Mouse (Mus musculus) heart, adult 9 months (tissue): ENCODE data around the gene Gm45717.

Experiments
- DNase-seq, 2 experiments: peaks; one replicate each; pipeline ENCODE4 v3.0.0; 2022; ENCODE audit warnings: low spot score in 2 of 2

Gm45717 gene

DNA sequence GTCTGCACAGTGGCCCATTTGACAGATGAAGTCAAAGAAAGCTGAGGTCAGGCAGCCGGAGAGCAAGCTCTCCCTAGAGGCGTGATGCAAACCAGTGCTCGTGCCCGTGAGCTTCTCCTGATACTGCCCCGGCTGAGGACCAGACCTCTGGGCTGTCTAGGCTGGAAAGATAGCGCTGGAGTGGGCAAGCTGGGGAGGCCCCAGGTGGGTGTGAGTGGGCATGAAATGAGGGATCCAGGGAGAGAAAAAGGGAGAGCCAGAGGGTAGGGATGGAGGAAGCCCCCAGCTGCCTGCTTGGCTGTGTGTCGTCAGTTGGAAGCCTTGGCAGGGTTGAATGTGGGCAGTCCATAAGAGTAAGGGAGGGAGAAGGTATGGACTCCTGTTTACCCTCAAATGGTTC, 11.5 kb downstream of the Gm45717 start:
- no peak for DNase-seq

DNA sequence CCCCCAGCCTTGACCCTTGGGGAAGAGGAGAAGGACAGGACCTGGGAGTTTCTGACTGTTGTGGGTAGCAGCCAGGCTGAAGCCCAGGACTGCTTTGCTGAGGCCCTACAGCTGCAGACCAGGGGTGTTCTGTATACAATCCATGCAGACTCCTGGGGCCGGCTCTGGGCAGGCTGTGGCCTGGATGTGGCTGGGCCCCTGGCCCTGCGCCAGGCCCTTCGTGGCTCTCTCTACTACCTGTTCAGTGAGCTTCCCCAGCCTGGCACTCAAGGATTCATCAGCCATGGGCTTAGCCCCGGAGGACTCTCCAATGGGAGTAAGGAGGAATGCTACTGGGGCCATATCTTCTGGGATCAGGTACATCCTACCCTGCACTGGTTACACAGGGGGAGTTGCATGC, 12.4 kb downstream of the Gm45717 start:
- no peak for DNase-seq

GRCm38 (mm10) chr7:140942811-140943210, 12.9 kb downstream of the Gm45717 start:
- DNase-seq: peak in 1 of 2 experiments; percentile 19

DNA sequence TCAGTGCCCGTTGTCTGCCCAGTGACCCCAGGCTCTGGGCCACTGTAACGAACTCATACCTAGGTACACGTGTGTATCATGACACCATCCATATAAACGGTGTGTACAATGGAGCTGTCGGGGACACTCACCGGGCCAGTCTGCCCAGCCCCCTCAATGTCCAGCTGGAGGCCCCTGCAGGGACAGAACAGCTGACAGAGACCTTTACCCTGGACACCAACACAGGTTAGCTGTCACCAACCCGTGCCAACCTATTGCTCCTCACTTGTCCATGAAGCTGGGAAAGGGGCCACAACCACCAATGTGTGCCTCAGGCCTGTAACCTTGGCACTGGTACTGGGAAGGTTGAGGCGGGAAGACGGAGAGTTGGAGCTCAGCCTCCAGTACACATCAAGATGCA, 13.4 kb downstream of the Gm45717 start:
- DNase-seq: peak in 1 of 2 experiments; percentile 29

GRCm38 (mm10) chr7:140941222-140942051, 14.3 kb downstream of the Gm45717 start, which contains the start of gene Pgghg:
Pgghg (plus strand) TSS chr7:140941391.
- DNase-seq: peak; percentile 91 to 94

- peak in 1 of 2 experiments; percentile 36 for DNase-seq
Observed at GRCm38 (mm10) chr7:140939669-140940171, 16.0 kb downstream of the Gm45717 start.

- DNase-seq: no peak
Observed at GRCm38 (mm10) chr7:140938896-140939295, 16.8 kb downstream of the Gm45717 start.

- DNase-seq: no peak
Observed at GRCm38 (mm10) chr7:140938436-140938835, 17.3 kb downstream of the Gm45717 start.

DNA sequence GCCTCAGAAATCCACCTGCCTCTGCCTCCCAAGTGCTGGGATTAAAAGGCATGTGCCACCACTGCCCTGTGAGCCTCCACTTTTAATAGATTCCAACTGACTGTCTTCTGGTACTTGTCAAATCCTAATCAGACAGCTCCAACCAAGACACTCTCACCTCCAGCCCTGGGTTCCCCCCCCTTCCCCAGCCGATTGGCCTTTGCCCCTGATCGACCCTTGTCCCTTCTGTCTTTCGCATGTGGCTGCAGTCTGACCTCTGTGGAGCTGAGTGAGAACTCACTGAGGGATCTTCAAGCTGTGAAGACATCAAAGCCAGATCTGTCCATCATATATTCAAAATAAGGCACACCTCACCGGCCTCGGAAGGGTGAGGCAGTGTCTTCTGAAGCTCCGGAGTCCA, 28.6 kb downstream of the Gm45717 start:
- no peak for DNase-seq

GRCm38 (mm10) chr7:140923070-140923775, 32.5 kb downstream of the Gm45717 start:
- no peak for DNase-seq

- DNase-seq: peak in 1 of 2 experiments; percentile 35
Observed at GRCm38 (mm10) chr7:140922398-140923069, 33.2 kb downstream of the Gm45717 start.

- no peak for DNase-seq
Observed at GRCm38 (mm10) chr7:140921225-140921975, 34.3 kb downstream of the Gm45717 start.

- DNase-seq: no peak
Observed at GRCm38 (mm10) chr7:140920418-140921029, 35.2 kb downstream of the Gm45717 start, which contains the start of gene Nlrp6. Nlrp6 (plus strand) TSS chr7:140920902.

GRCm38 (mm10) chr7:140919911-140920310, 35.8 kb downstream of the Gm45717 start:
- DNase-seq: no peak

- no peak for DNase-seq
Observed at GRCm38 (mm10) chr7:140914031-140914690, 41.6 kb downstream of the Gm45717 start.

DNA sequence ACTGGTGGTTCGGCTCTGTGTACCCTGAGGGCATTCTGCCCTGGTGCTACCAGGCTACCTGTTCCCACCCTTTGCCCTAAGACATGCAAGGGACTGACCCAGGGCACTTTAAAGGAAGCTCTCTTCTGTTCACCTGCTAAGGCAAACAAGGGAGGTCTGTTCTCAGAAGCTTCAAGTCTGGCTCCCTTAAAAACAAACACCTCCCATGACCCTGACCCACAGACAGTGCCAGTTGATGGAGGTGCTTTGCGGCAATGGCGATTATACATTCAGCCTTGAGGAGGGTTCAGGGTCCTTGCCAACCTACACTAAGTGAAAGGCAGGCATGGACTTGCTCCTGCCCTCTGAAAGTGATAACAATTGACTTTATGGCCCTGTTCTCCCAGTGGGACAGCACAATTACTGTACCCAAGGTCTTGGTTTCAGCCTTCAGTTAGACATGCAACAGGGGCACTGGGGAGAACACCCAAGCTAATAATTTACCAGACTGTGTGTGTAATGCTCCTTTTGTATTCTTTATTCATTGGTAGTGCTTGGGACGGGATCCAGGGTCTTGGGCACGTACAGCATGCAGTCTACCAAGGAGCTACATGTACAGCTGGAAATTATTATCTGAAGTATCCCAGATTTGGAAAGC, 42.8 kb downstream of the Gm45717 start:
- DNase-seq: no peak

DNA sequence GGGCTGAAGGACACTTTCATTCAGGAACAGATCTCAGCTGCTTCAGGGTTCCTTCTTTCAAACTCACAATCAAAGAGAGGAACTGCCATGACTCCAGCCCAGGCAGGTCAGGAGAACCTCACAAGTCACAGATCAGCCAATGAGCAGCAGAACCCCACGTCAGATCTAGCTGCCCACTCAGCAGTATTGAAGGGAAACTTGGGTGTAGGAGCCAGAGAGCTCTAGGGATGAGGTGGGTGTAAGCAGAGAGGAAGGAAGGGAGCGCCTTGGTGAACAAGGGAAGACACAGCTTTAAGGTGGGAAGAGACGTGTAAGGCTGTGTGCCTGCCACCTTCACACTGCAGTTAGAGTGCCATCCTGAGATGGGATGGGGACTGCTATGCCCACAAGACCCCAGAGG, 43.4 kb downstream of the Gm45717 start:
- no peak for DNase-seq

DNA sequence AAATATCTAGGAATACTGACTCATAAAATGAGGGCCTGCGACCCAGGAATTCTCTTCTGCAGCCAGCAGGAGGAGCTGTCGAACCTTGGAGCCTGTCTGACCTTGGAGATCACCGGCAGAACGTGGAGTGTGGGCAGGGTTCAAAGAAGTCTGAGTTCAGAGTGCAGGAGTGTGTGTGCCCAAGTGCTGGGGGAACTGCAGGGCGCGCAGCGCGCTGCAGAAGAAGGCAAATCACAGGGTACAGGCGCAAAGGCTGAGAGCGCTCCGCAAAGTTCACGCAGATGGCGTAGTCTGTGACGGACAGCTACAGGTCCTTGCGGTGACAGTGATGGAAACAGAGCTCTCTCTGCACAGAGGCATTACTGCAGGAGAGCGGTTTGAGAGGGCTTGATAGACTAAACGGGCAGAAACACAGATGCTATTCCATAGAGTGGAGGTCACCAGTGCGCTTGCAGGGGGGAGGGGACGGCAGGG, 47.1 kb downstream of the Gm45717 start:
- peak; percentile 60 to 78 for DNase-seq

GRCm38 (mm10) chr7:140908181-140908580, 47.6 kb downstream of the Gm45717 start:
- DNase-seq: no peak

GRCm38 (mm10) chr7:140907697-140908096, 48.0 kb downstream of the Gm45717 start:
- DNase-seq: no peak
